Comparison of ENCODE assay signal across 7 mouse cellular contexts in the genomic region with DNA sequence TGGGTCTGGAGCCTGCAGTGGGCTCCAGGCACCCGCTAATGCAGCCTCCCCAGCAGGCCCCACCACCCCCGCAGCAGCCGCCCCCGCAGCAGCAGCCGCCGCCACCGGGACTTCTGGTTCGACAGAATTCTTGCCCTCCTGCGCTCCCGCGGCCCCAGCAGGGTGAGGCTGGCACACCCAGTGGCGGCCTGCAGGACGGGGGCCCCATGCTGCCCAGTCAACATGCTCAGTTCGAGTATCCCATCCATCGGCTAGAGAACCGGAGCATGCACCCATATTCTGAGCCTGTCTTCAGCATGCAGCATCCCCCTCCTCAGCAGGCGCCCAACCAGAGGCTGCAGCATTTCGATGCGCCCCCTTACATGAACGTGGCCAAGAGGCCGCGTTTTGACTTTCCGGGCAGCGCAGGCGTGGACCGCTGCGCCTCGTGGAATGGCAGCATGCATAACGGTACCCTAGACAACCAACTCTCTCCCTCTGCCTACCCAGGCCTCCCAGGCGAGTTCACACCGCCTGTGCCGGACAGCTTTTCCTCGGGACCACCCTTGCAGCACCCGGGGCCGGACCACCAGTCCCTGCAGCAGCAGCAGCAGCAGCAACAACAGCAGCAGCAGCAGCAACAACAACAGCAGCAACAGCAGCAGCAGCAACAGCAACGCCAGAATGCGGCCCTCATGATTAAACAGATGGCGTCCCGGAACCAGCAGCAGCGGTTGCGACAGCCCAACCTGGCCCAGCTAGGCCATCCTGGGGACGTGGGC. TPM values are rescaled to one million over a fixed set of nuclear protein-coding genes. Genes with fewer than 3 reads are reported as not detected.
DNase-seq lines count a peak whose midpoint lies in the region; ATAC-seq lines count a peak whose summit lies in the region.

No protein-coding gene starts in this region.

- H3K36me3 ChIP-seq in forebrain, embryonic 14.5 days (ENCODE audit: control insufficient read depth, insufficient read depth, low read length), result peaks cover 58% of the 10 kb centered on the region
- 0 out of 2 replicates have a peak, but pooled peaks cover 5% of the 10 kb centered on the region for H3K36me3 ChIP-seq in liver, embryonic 13.5 days

- DNase-seq in right cerebral cortex, postnatal 10 days (ENCODE audit: low spot score in 2 of 2), result peak; percentile 61 to 68
- DNase-seq in right cerebral cortex, adult 2 months (ENCODE audit: low spot score in 2 of 2), result no peak
- peak; percentile 62 for DNase-seq in forebrain, embryonic 14.5 days (ENCODE audit: low spot score)
- no peak for DNase-seq in liver, embryonic 13.5 days
- no peak for DNase-seq in spleen, adult 18-20 months
- no peak for DNase-seq in cerebellum, adult 11-12 months
- no peak for DNase-seq in gastrocnemius, adult 8-10 months (ENCODE audit: low spot score in 2 of 2)

- H3K27me3 ChIP-seq in forebrain, embryonic 14.5 days (replicated peaks; ENCODE audit: control insufficient read depth, insufficient read depth, low read length), result no peaks in the 10 kb centered on the region
- peaks cover 86% of the 10 kb centered on the region for H3K27me3 ChIP-seq in liver, embryonic 13.5 days

- ATAC-seq in forebrain, embryonic 14.5 days, result no peak
- ATAC-seq in liver, embryonic 13.5 days (ENCODE audit: low read depth), result no peak

- H3K9me3 ChIP-seq in forebrain, embryonic 14.5 days (replicated peaks; ENCODE audit: control insufficient read depth, low read length), result no peaks in the 10 kb centered on the region
- H3K9me3 ChIP-seq in liver, embryonic 13.5 days (replicated peaks), result no peaks in the 10 kb centered on the region

- H3K4me2 ChIP-seq in forebrain, embryonic 14.5 days (ENCODE audit: low read length), result peak overlapping the region; percentile 96
- H3K4me2 ChIP-seq in liver, embryonic 13.5 days, result peak overlapping the region; percentile 66

- peaks cover 19% of the 10 kb centered on the region for H3K4me1 ChIP-seq in forebrain, embryonic 14.5 days (ENCODE audit: control insufficient read depth, insufficient read depth, low read length)
- peaks cover 20% of the 10 kb centered on the region for H3K4me1 ChIP-seq in liver, embryonic 13.5 days (replicated peaks)

- H3K4me3 ChIP-seq in forebrain, embryonic 14.5 days (ENCODE audit: low read depth, low read length), result peak overlapping the region; percentile 99
- H3K4me3 ChIP-seq in liver, embryonic 13.5 days (replicated peaks), result peak overlapping the region; percentile 61

- peak overlapping the region; percentile 100 for H3K9ac ChIP-seq in forebrain, embryonic 14.5 days (ENCODE audit: low read length)
- H3K9ac ChIP-seq in liver, embryonic 13.5 days, result peak overlapping the region; percentile 22; the same call in 1 of the 2 replicates

- H3K27ac ChIP-seq in forebrain, embryonic 14.5 days (ENCODE audit: low read depth, low read length), result peak overlapping the region; percentile 99
- H3K27ac ChIP-seq in liver, embryonic 13.5 days, result no peak overlapping the region

- 1% methylated on average over 42 of the region's 42 CpGs for WGBS in forebrain, embryonic 14.5 days
- WGBS in liver, embryonic 13.5 days (ENCODE audit: insufficient replicate concordance), result 10% methylated on average over 42 of the region's 42 CpGs

RNA-seq across cellular contexts. Expression of a gene that starts 2.1 kb away (rescaled TPM):
- polyA plus RNA-seq in forebrain, embryonic 14.5 days (2014; fragmentation: Nextera tagmentation; extraction: Ambion mirVana), result 57.2 and 71.2 TPM in 2 replicates
- 1.5 and 1.6 TPM in 2 replicates for polyA plus RNA-seq in liver, embryonic 13.5 days (2015; fragmentation: Nextera tagmentation; extraction: Ambion mirVana)
- 10 to 100 TPM; 28.0 to 63.4 (median 39.8) TPM for total RNA-seq in gastrocnemius, adult 8-10 months (2022)

Comparison
In these comparisons a context has a peak if more than half of its experiments do, and no peak if none do; other contexts are left out.
1. DNase-seq: peak in right cerebral cortex, postnatal 10 days (2 of 2) and forebrain, embryonic 14.5 days (single experiment); none in right cerebral cortex, adult 2 months (0 of 2), liver, embryonic 13.5 days (single experiment), spleen, adult 18-20 months (0 of 2), cerebellum, adult 11-12 months (single experiment) and gastrocnemius, adult 8-10 months (0 of 2).
2. RNA of a gene that starts 2.1 kb away (polyA plus RNA-seq): 57.2 to 71.2 TPM in forebrain, embryonic 14.5 days; 1.5 to 1.6 TPM in liver, embryonic 13.5 days; every median in the first group is over 10 times any median in the second.